11 mouse cellular contexts compared by ENCODE assay signal in genomic region chr17:80138434-80139162, GRCm38 (mm10). TPM values are rescaled to one million over a fixed set of nuclear protein-coding genes. Genes with fewer than 3 reads are reported as not detected.
DNase-seq lines count a peak whose midpoint lies in the region; ATAC-seq and TF ChIP-seq lines count a peak whose summit lies in the region.
"Had no signal": no experiment of that assay in that cellular context is flagged by ENCODE, and none has a peak within 500 bp of the region (broad histone marks: within the 10 kb centered on the region; RNA-seq: fewer than 3 reads in every experiment).

No protein-coding gene starts in this region.

- peak; percentile 31; the same call in 1 of the 2 replicates for ATAC-seq in heart, embryonic 15.5 days (replicated peaks; ENCODE audit: insufficient number of reproducible peaks, insufficient read depth, low FRiP score, low read depth)
- ATAC-seq in lung, embryonic 16.5 days (ENCODE audit: low read depth), result peak; percentile 31; the same call in 1 of the 2 replicates
- no peak for ATAC-seq in midbrain, embryonic 15.5 days (replicated peaks)
- ATAC-seq: forebrain, embryonic 15.5 days had no signal

- H3K27ac ChIP-seq in heart, embryonic 15.5 days, result no peak overlapping the region
- peak overlapping the region; percentile 12; the same call in 1 of the 2 replicates for H3K27ac ChIP-seq in testis, adult 2 months (ENCODE audit: control insufficient read depth, insufficient read depth, low read depth, low read length)
- H3K27ac ChIP-seq in lung, embryonic 16.5 days (ENCODE audit: low read length), result no peak overlapping the region
- no peak overlapping the region for H3K27ac ChIP-seq in midbrain, embryonic 15.5 days
- H3K27ac ChIP-seq: forebrain, embryonic 15.5 days; lung, embryonic 15.5 days had no signal

- WGBS in heart, embryonic 15.5 days, result 62% methylated on average over 17 of the region's 17 CpGs
- WGBS in lung, embryonic 16.5 days, result 58% methylated on average over 17 of the region's 17 CpGs
- 86% methylated on average over 17 of the region's 17 CpGs for WGBS in midbrain, embryonic 15.5 days

- no peak for TF ChIP-seq CTCF in testis, adult 2 months (IDR thresholded peaks at IDR 0.05; ENCODE audit: control insufficient read depth, insufficient read depth, insufficient replicate concordance, low read depth, low read length)

- no peak overlapping the region for H3K4me2 ChIP-seq in heart, embryonic 15.5 days
- H3K4me2 ChIP-seq in lung, embryonic 16.5 days (ENCODE audit: low read depth, low read length), result no peak overlapping the region
- no peak overlapping the region for H3K4me2 ChIP-seq in midbrain, embryonic 15.5 days
- H3K4me2 ChIP-seq: forebrain, embryonic 15.5 days; lung, embryonic 15.5 days had no signal

- no peak for DNase-seq in heart, adult 8-10 months (ENCODE audit: low spot score)
- DNase-seq in testis, postnatal 14 days (ENCODE audit: low spot score), result no peak
- DNase-seq in testis, postnatal 10 days (ENCODE audit: low spot score), result peak; percentile 50
- DNase-seq in left cerebral cortex, adult 11 months (ENCODE audit: low spot score), result no peak

- H3K9me3 ChIP-seq in heart, embryonic 15.5 days (replicated peaks), result no peaks in the 10 kb centered on the region
- no peaks in the 10 kb centered on the region for H3K9me3 ChIP-seq in lung, embryonic 16.5 days (ENCODE audit: control insufficient read depth, low read length)
- no peaks in the 10 kb centered on the region for H3K9me3 ChIP-seq in midbrain, embryonic 15.5 days
- H3K9me3 ChIP-seq: forebrain, embryonic 15.5 days; G1E; lung, embryonic 15.5 days had no signal

- H3K4me3 ChIP-seq in heart, embryonic 15.5 days, result no peak overlapping the region
- H3K4me3 ChIP-seq in testis, adult 2 months (ENCODE audit: control insufficient read depth, low read depth, low read length), result peak overlapping the region; percentile 87
- H3K4me3 ChIP-seq in lung, embryonic 16.5 days (ENCODE audit: low read length), result no peak overlapping the region
- H3K4me3 ChIP-seq in midbrain, embryonic 15.5 days, result no peak overlapping the region
- H3K4me3 ChIP-seq: forebrain, embryonic 15.5 days; lung, embryonic 15.5 days had no signal

- TF ChIP-seq POLR2A in testis, adult 2 months (IDR thresholded peaks at IDR 0.05; ENCODE audit: control insufficient read depth, low read depth, low read length), result no peak

- H3K4me1 ChIP-seq in heart, embryonic 15.5 days (replicated peaks), result peaks cover 2% of the 10 kb centered on the region; the same call in 1 of the 2 replicates
- H3K4me1 ChIP-seq in testis, adult 2 months (ENCODE audit: control insufficient read depth, insufficient read depth, low read length), result peaks cover 11% of the 10 kb centered on the region
- peaks cover 7% of the 10 kb centered on the region for H3K4me1 ChIP-seq in lung, embryonic 16.5 days (replicated peaks; ENCODE audit: control insufficient read depth, insufficient read depth, low read length)
- no peaks in the 10 kb centered on the region for H3K4me1 ChIP-seq in midbrain, embryonic 15.5 days
- H3K4me1 ChIP-seq: forebrain, embryonic 15.5 days had no signal

- H3K27me3 ChIP-seq in heart, embryonic 15.5 days, result no peaks in the 10 kb centered on the region
- H3K27me3 ChIP-seq in testis, adult 2 months (ENCODE audit: control insufficient read depth, insufficient read depth, low read length), result no peaks in the 10 kb centered on the region
- no peaks in the 10 kb centered on the region for H3K27me3 ChIP-seq in lung, embryonic 16.5 days (ENCODE audit: control insufficient read depth, insufficient read depth, low read depth, low read length)
- H3K27me3 ChIP-seq in midbrain, embryonic 15.5 days (replicated peaks), result no peaks in the 10 kb centered on the region
- H3K27me3 ChIP-seq: forebrain, embryonic 15.5 days; lung, embryonic 15.5 days had no signal

- H3K9ac ChIP-seq in heart, embryonic 15.5 days, result no peak overlapping the region
- no peak overlapping the region for H3K9ac ChIP-seq in lung, embryonic 16.5 days (ENCODE audit: low read length)
- H3K9ac ChIP-seq in midbrain, embryonic 15.5 days, result no peak overlapping the region
- H3K9ac ChIP-seq: forebrain, embryonic 15.5 days; lung, embryonic 15.5 days had no signal

- H3K36me3 ChIP-seq in heart, embryonic 15.5 days, result no peaks in the 10 kb centered on the region
- H3K36me3 ChIP-seq in testis, adult 2 months (ENCODE audit: control insufficient read depth, insufficient read depth, low read length), result no peaks in the 10 kb centered on the region
- no peaks in the 10 kb centered on the region for H3K36me3 ChIP-seq in lung, embryonic 16.5 days (ENCODE audit: control insufficient read depth, insufficient read depth, low read length)
- no peaks in the 10 kb centered on the region for H3K36me3 ChIP-seq in midbrain, embryonic 15.5 days (replicated peaks)
- H3K36me3 ChIP-seq: forebrain, embryonic 15.5 days; G1E; lung, embryonic 15.5 days had no signal

RNA-seq across cellular contexts. Expression of gene Galm, which starts 11.3 kb away (rescaled TPM):
- polyA plus RNA-seq in heart, embryonic 15.5 days (2015; fragmentation: Nextera tagmentation; extraction: Ambion mirVana), result 13.0 and 13.4 TPM in 2 replicates
- total RNA-seq in heart, adult 8-10 months (2022), result 10 to 100 TPM; 17.8 to 21.2 (median 19.7) TPM
- polyA plus RNA-seq in testis, adult 2 months (2012; rRNA removed), result 19.5 and 27.5 TPM in 2 replicates
- 20.4 TPM in 2 replicates for polyA plus RNA-seq in lung, embryonic 16.5 days (2015; fragmentation: Nextera tagmentation; extraction: Ambion mirVana)
- polyA plus RNA-seq in midbrain, embryonic 15.5 days (2015; fragmentation: Nextera tagmentation; extraction: Ambion mirVana), result 1.5 and 2.0 TPM in 2 replicates
- total RNA-seq: G1E had no signal
- polyA plus RNA-seq: G1E had no signal
